Comparison of ENCODE assay signal across 11 mouse cellular contexts in the genomic region with DNA sequence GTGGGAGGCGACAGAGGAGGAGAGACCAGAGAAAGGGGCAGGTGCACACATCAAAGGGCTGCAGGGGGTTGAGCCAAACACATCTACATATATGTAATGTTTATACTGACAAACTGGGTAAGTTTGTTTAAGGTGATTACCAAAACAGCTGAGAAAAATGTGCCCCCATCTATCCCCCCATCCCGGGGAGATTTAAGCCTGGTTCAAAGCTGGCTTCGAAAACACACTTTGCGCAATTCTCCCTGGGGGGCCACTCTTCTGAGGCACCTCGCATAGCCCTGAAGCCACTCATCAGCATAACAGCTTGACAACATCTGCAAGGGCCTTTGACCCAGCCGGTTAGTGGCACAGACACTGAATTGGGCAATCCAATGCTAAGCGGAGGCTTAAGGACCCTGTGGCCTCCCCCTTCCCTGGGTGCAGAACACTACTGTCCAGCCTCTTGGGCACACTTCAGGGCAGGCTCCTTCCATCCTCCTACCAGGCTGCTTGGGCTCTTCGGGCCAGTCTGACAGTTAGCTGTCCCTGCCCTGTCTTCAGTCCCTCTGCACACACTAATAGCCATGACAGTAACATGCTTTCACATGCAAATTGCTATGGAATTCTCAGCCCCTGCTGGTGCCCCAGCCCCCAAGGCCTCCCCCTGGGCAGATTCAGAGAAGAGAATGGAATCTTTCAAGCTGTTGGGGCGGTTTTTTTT. TPM values are rescaled to one million over a fixed set of nuclear protein-coding genes. Genes with fewer than 3 reads are reported as not detected.
DNase-seq lines count a peak whose midpoint lies in the region; ATAC-seq and TF ChIP-seq lines count a peak whose summit lies in the region.
"Had no signal": no experiment of that assay in that cellular context is flagged by ENCODE, and none has a peak within 500 bp of the region (broad histone marks: within the 10 kb centered on the region; RNA-seq: fewer than 3 reads in every experiment).

No protein-coding gene starts in this region.

- H3K27me3 ChIP-seq in lung, embryonic 16.5 days (ENCODE audit: control insufficient read depth, insufficient read depth, low read depth, low read length), result no peaks in the 10 kb centered on the region
- peaks cover 43% of the 10 kb centered on the region for H3K27me3 ChIP-seq in forebrain, embryonic 12.5 days
- no peaks in the 10 kb centered on the region for H3K27me3 ChIP-seq in cerebellum, adult 2 months (ENCODE audit: control insufficient read depth, insufficient read depth, low read length)

- TF ChIP-seq POLR2A in cerebellum, adult 2 months (IDR thresholded peaks at IDR 0.05; ENCODE audit: borderline replicate concordance, insufficient read depth, low read length), result no peak

- no peak for TF ChIP-seq CTCF in gastrocnemius, adult 2 months (IDR thresholded peaks at IDR 0.05)
- TF ChIP-seq CTCF in cerebellum, adult 2 months (IDR thresholded peaks at IDR 0.05; ENCODE audit: borderline replicate concordance, insufficient read depth, low read depth, low read length), result no peak

- H3K27ac ChIP-seq in lung, embryonic 16.5 days (ENCODE audit: low read length), result no peak overlapping the region
- peak overlapping the region; percentile 81 for H3K27ac ChIP-seq in forebrain, embryonic 12.5 days
- H3K27ac ChIP-seq in gastrocnemius, adult 2 months, result no peak overlapping the region
- H3K27ac ChIP-seq in cerebellum, adult 2 months (ENCODE audit: insufficient read depth, low read length), result no peak overlapping the region
- H3K27ac ChIP-seq: limb, embryonic 12.5 days had no signal

- no peak overlapping the region for H3K4me3 ChIP-seq in lung, embryonic 16.5 days (ENCODE audit: low read length)
- H3K4me3 ChIP-seq in forebrain, embryonic 12.5 days (replicated peaks), result no peak overlapping the region
- no peak overlapping the region for H3K4me3 ChIP-seq in gastrocnemius, adult 2 months
- no peak overlapping the region for H3K4me3 ChIP-seq in cerebellum, adult 2 months (replicated peaks; ENCODE audit: insufficient read depth, low read depth, low read length)
- H3K4me3 ChIP-seq: limb, embryonic 12.5 days had no signal

- no peaks in the 10 kb centered on the region for H3K9me3 ChIP-seq in lung, embryonic 16.5 days (ENCODE audit: control insufficient read depth, low read length)
- no peaks in the 10 kb centered on the region for H3K9me3 ChIP-seq in forebrain, embryonic 12.5 days
- H3K9me3 ChIP-seq: limb, embryonic 12.5 days had no signal

- intact Hi-C loops in gastrocnemius, adult 2 months (cut with DNase I), result no loop called here

- no peak overlapping the region for H3K9ac ChIP-seq in lung, embryonic 16.5 days (ENCODE audit: low read length)
- H3K9ac ChIP-seq in forebrain, embryonic 12.5 days, result no peak overlapping the region
- H3K9ac ChIP-seq: limb, embryonic 12.5 days had no signal

- no peak for DNase-seq in lung, postnatal 25 days (ENCODE audit: low spot score)
- peak; percentile 54 for DNase-seq in mesoderm, embryonic 11.5 days (ENCODE audit: low read depth, low spot score)
- peak; percentile 36 for DNase-seq in yolk sac, embryonic 10.5 days (ENCODE audit: low spot score)
- no peak for DNase-seq in gastrocnemius, adult 2 months
- no peak for DNase-seq in cerebellum, adult 2 months
- no peak for DNase-seq in left cerebral cortex, adult 8-10 months (ENCODE audit: low spot score in 2 of 2)
- DNase-seq: adrenal gland, postnatal 10 days; cerebellum, adult 9-11 months had no signal

- no peak overlapping the region for H3K4me2 ChIP-seq in lung, embryonic 16.5 days (ENCODE audit: low read depth, low read length)
- H3K4me2 ChIP-seq in forebrain, embryonic 12.5 days, result no peak overlapping the region; the same call in 1 of the 2 replicates
- H3K4me2 ChIP-seq: limb, embryonic 12.5 days had no signal

- WGBS in lung, embryonic 16.5 days, result 44% methylated on average over 9 of the region's 9 CpGs
- 15% methylated on average over 9 of the region's 9 CpGs for WGBS in forebrain, embryonic 12.5 days
- WGBS in cerebellum, adult 2 months, result 59% methylated on average over 9 of the region's 9 CpGs

- H3K4me1 ChIP-seq in lung, embryonic 16.5 days (replicated peaks; ENCODE audit: control insufficient read depth, insufficient read depth, low read length), result peaks cover 22% of the 10 kb centered on the region
- peaks cover 61% of the 10 kb centered on the region for H3K4me1 ChIP-seq in forebrain, embryonic 12.5 days
- H3K4me1 ChIP-seq in cerebellum, adult 2 months (ENCODE audit: control insufficient read depth, insufficient read depth, low read length), result no peaks in the 10 kb centered on the region

- H3K36me3 ChIP-seq in lung, embryonic 16.5 days (ENCODE audit: control insufficient read depth, insufficient read depth, low read length), result no peaks in the 10 kb centered on the region
- peaks cover 17% of the 10 kb centered on the region; the same call in 1 of the 2 replicates for H3K36me3 ChIP-seq in forebrain, embryonic 12.5 days (replicated peaks)

- ATAC-seq in lung, embryonic 16.5 days (ENCODE audit: low read depth), result 0 out of 2 replicates have a peak, but pooled peaks have one; percentile 6
- peak; percentile 45 for ATAC-seq in forebrain, embryonic 12.5 days (ENCODE audit: low FRiP score)

RNA-seq across cellular contexts. Expression of a gene that starts 16.8 kb away (rescaled TPM):
- 29.8 and 31.6 TPM in 2 replicates for polyA plus RNA-seq in lung, embryonic 16.5 days (2015; fragmentation: Nextera tagmentation; extraction: Ambion mirVana)
- 99.2 and 106 TPM in 2 replicates for polyA plus RNA-seq in forebrain, embryonic 12.5 days (2016; fragmentation: Nextera tagmentation; extraction: Ambion mirVana)
- 1 to 10 TPM; 5.8 to 9.8 TPM for total RNA-seq in gastrocnemius, adult 2 months (2021)
- polyA plus RNA-seq in cerebellum, adult 2 months (2012; rRNA removed), result 4.6 and 5.3 TPM in 2 replicates
- 10 to 100 TPM; 10.8 to 17.6 (median 15.2) TPM for total RNA-seq in left cerebral cortex, adult 8-10 months (2022)

Comparison
In these comparisons a context has a peak if more than half of its experiments do, and no peak if none do; other contexts are left out.
1. DNase-seq: peak in mesoderm, embryonic 11.5 days (single experiment) and yolk sac, embryonic 10.5 days (single experiment); none in lung, postnatal 25 days (single experiment), gastrocnemius, adult 2 months (single experiment), cerebellum, adult 2 months (0 of 2) and left cerebral cortex, adult 8-10 months (0 of 2).